Mouse (Mus musculus): ENCODE measurements at regions not wholly inside any gene's neighbourhood (a gene's known extent, or its start where the extent isn't known, plus 50 kb on each side); places are given as distances from the start of the nearest gene placed in this dataset.

DNA sequence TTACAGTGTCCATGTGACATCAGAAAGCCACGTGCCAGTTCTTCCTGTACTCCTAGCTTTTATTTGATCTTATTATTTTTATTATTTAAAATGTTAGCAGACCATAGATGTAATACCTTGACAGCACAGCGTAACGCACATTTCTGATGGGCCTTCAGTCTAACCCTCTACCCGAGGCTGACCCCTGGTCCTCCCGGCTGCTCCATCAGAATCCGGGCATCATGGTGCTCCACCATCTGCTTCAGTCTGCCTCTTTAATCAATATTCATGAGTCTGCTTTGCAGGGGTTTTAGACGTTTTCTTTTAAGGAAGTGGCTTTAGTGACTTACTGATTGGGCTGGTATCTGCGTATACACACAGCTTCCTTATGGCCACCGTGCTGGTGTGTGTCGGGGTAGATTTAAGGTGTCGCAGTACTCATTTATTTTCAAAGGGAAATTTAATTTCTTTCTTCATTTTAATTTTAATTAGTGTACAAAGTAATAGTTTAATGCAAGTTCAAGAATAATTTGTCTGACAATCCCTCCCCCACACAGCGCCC, 265.2 kb upstream of the Sox2 start:
- DNase-seq (ENCODE audit: low read depth, low spot score): no peak

- DNase-seq (ENCODE audit: low read depth, low spot score): no peak
Observed at GRCm38 (mm10) chr3:34377913-34378312, 272.3 kb upstream of the Sox2 start.

GRCm38 (mm10) chr3:34377329-34377728, 272.9 kb upstream of the Sox2 start:
- DNase-seq (ENCODE audit: low read depth, low spot score): no peak

DNA sequence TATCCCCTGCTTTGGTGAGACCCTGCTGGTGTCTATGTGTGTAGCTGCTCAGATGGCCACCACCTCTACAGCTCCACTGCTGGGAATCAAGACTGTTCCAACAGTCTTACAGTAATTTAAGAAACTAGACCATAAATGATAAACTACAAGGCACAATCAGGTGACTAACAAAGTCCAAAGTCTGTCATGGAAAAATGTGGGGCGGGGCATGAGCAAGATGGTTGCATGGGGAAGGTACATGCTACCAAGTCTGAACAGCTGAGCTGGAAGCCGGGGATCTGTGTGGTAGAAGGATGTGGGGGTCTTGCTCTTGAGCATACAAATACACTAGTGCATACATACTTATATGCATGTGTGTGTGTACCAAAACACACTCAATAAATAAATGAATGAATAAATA, 278.8 kb upstream of the Sox2 start:
- no peak for DNase-seq (ENCODE audit: low read depth, low spot score)

DNA sequence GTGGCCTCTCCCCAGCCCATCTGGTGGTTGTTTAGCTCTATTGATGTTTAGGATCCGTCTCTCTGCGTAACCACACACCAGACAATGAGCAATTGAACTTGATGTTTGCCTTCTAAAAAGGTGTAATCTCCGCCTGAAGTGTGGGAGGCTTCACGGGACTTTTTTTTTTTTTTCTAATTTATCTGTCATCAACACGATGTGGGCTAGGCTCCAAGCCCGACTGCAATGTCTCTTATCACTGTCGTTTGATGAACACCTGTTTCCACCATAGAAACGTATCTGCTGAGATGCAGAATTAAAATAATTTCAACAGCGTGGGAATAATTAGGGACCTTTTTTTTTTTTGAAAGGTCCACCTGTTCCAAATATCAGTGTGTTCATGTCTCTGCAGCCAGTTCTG, 257.0 kb upstream of the Dnajc19 start:
- no peak for DNase-seq (ENCODE audit: low read depth, low spot score)

- DNase-seq (ENCODE audit: low read depth, low spot score): no peak
Observed at GRCm38 (mm10) chr3:34333555-34333954, 252.4 kb upstream of the Dnajc19 start.

DNA sequence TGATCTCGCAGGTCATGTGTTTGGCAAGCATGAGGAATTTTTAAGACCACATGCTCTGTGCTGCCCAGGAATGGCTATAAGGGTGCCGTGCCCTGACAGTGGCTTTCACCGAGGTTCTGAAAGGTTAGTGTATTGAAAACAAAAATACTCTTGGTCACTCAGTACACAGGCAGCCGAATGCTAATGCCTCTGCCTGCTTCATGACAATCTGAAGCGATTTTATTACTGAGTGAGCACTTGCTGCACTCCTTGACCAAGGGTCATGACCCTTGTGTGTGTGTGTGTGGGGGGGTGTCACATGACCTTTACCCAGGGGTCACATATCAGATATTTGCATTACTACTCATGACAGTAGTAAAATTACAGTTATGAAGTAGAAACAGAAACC, 250.8 kb upstream of the Dnajc19 start:
- DNase-seq (ENCODE audit: low read depth, low spot score): no peak

- DNase-seq (ENCODE audit: low read depth, low spot score): no peak
Observed at GRCm38 (mm10) chr3:34330970-34331888, 250.1 kb upstream of the Dnajc19 start.

- no peak for DNase-seq (ENCODE audit: low read depth, low spot score)
Observed at GRCm38 (mm10) chr3:34328865-34329264, 247.7 kb upstream of the Dnajc19 start.

- no peak for DNase-seq (ENCODE audit: low read depth, low spot score)
Observed at GRCm38 (mm10) chr3:34325669-34326068, 244.5 kb upstream of the Dnajc19 start.

DNA sequence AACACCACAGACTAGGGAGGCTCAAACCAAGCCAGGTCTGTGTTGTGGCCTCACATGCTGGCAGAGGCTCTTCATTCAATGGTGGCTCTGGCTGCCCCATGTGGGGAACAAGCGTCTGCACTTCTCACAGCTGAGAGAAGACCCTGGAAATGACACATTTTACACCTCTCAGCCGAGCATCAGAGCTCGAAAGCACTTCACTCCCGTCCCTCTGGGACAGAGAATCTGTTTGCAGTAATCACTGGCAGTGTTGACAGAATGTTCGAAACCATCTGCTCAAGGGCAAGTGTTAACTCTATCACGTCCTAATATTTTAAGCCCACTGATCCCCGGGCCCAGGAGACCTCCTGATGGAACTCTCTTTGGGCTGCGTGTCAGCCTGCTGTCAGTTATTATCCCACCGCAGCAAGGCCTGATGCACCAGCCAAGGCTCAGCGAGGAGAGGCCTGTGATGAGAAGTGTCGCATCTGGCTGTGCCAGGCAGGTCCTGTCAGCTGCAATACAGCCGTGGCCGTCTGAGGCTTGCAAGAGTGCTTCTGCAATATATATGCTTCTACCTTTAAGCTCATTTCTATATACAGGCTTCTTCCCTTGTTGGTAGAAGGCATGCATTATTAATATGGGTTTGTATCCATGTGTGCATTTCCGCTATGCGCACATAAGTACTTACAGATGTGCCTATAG, 241.5 kb upstream of the Dnajc19 start:
- no peak for DNase-seq (ENCODE audit: low read depth, low spot score)

- DNase-seq (ENCODE audit: low read depth, low spot score): no peak
Observed at GRCm38 (mm10) chr3:34314798-34315197, 233.7 kb upstream of the Dnajc19 start.

- DNase-seq (ENCODE audit: low read depth, low spot score): no peak
Observed at GRCm38 (mm10) chr3:34314393-34314792, 233.3 kb upstream of the Dnajc19 start.

DNA sequence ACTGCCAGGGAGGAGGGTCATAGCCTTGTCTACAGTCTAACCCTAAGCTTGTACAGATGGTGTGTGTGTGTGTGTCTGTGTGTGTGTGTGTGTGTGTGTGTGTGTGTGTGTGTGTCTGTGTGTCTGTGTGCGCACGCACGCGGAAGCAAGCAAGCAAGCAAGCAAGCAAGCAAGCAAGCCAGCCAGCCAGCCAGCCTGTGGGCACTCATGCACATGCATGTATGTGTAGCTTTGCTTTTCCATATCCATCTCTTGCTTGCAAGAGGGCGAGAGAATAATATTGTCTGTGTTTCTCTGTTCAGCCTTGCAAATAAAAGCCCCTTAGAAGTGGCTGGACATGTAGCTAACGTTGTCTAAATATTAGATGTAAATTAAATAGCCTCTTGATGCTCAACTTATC, 230.8 kb upstream of the Dnajc19 start:
- DNase-seq (ENCODE audit: low read depth, low spot score): no peak

DNA sequence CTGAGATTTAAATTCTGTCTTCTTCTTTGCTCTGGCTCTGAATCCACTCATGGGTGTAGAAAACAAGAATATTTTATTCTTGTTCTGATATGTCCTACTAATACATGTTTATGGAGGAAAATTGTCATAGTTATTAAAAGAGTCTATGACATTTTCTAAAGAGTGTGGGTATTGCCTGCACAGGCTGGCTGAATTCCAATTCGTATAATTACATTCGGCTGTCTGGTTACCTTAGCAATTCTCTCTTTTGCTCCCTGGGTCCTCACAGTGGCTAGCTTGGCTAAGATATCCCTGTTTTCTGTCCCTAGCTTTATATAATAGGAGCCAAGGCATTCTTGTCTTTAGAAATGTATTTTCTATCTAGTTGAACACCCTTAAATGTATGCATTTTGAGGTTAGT, 218.5 kb upstream of the Dnajc19 start:
- DNase-seq (ENCODE audit: low read depth, low spot score): no peak

DNA sequence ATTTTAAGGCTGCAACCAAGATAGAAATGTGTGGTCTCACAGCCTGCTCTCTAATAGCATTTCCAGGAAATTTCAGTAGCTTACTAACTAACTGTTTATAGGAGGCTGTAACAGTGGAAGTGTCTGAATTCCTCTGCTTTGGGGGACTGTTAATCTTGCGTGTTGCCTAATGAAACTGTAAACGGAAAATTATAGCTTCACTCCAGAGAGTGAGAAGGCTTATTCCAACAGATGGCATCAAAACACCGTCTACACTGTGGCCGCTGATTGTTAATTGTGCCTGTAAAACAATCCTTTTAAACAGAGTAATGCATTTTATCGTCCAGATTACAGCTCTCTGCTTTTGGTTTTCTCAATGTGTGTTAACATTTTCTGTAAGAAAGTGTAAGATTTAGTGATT, 206.7 kb upstream of the Dnajc19 start:
- DNase-seq (ENCODE audit: low read depth, low spot score): no peak

GRCm38 (mm10) chr3:34270154-34270553, 189.0 kb upstream of the Dnajc19 start:
- DNase-seq (ENCODE audit: low read depth, low spot score): no peak

GRCm38 (mm10) chr3:34266462-34266861, 185.3 kb upstream of the Dnajc19 start:
- DNase-seq (ENCODE audit: low read depth, low spot score): no peak

DNA sequence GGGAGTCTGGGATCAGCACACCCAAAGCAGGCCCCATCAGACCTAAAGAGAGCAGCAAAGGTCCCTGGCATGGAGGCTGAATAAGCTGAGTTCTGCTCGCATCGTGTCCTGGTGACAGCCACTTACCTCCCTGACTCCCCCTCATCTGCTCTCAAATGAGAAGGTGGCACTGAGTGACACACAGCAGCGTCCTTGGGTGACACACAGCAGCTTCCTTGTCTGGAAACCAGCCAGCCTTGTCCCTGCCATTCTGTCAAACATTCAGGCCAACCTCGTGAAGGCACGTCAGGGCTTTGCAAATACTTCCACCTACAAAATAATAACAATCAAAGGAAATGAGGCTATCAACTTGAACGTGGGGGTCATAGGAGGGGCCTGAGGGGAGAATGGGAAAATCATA, 183.7 kb upstream of the Dnajc19 start:
- no peak for DNase-seq (ENCODE audit: low read depth, low spot score)

GRCm38 (mm10) chr3:34252730-34253337, 171.7 kb upstream of the Dnajc19 start:
- no peak for DNase-seq (ENCODE audit: low read depth, low spot score)

- no peak for DNase-seq (ENCODE audit: low read depth, low spot score)
Observed at GRCm38 (mm10) chr3:34242126-34242525, 161.0 kb upstream of the Dnajc19 start.

DNA sequence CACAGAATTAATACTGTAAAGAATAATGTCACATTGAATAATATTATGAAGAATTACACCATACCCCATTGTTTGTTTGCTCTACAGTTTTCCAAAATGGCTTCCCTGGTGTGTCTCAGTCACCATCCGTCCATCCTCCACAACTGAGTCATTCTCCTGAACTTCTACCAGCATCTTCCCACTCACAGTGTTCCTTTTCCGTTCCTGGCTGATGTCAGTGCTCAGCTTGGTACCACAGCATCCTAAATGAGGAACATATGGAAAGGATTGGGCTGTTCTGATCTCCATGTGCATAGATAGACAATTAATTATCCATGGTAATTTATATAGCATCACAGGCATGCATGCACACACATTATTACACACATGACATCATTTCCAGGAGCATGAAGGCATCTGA, 158.9 kb upstream of the Dnajc19 start:
- no peak for DNase-seq (ENCODE audit: low read depth, low spot score)
